Mouse (Mus musculus) layer of hippocampus, adult 11-12 months (tissue): ENCODE results near the gene Thrb.
"Not testable (repeated sequence)": the region's sequence is repeated elsewhere in the genome, so short reads cannot be mapped to it uniquely, and the experiment has no call there.

ENCODE experiments used
- DNase-seq: peaks from one replicate; pipeline ENCODE4 v3.0.0; 2022; ENCODE audit warnings: low spot score

The Thrb gene

GRCm38 (mm10) chr14:17875946-17876345 lies 215.9 kb downstream of the Thrb start:
- DNase-seq, result no peak

DNA sequence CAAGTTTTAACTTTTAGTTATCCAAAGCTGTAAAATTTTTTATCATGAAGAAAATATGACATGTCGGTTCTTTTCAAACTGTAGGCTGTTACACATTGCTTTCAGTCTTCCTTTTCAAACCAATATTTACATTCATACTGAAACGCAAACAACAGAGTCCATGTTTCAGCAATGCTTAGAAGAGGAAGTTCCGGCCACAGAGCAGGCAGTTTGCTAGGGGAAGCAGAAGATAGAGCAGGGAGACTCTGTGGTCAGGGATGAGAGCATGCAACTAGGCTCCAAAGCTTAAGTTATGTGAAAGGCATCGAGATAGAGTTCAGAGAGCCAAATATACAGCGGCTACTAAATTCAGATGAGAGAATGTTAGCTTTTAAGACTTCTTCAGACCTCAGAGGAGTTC lies 219.4 kb downstream of the Thrb start:
- DNase-seq, result no peak

DNA sequence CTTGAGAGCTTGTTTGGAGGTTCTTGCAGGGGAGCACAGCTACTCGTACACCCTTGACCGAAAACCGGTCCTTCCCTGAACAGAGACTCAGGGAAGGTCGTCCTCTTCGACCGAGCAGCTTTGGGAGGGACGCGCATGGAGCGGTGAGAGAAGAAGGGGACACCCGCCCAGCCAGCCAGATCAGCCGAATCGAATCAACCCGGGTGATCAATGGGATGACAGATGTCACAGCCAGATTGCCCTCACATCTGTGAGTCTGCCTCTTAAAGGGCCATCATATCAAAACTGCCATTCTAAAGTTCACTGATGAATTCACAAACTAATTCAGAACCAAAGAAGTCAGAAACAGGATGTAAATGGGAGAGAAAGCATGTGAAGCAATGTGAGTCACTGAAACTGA lies 224.8 kb downstream of the Thrb start:
- no peak for DNase-seq

GRCm38 (mm10) chr14:17885320-17885719 lies 225.3 kb downstream of the Thrb start:
- DNase-seq, result no peak

DNA sequence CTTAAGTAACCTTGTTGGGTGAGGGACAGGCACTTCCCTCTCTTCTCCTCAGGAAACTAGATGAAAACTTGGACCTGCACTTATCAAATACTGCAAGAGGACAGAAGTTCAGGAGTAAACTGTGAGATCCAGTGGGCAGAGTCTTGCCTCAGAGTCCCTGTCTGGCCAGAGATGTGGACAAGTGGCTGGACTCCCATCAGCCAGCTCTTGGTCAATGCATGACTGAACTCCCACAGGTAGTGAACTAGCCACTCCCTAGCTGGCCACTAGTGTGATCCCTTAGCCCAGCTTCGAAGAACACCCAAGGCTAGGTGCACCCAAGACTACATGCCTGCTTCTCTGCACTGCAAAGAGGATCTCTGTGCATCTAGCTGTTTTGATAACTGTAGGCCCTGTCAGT lies 234.7 kb downstream of the Thrb start:
- no peak for DNase-seq

DNA sequence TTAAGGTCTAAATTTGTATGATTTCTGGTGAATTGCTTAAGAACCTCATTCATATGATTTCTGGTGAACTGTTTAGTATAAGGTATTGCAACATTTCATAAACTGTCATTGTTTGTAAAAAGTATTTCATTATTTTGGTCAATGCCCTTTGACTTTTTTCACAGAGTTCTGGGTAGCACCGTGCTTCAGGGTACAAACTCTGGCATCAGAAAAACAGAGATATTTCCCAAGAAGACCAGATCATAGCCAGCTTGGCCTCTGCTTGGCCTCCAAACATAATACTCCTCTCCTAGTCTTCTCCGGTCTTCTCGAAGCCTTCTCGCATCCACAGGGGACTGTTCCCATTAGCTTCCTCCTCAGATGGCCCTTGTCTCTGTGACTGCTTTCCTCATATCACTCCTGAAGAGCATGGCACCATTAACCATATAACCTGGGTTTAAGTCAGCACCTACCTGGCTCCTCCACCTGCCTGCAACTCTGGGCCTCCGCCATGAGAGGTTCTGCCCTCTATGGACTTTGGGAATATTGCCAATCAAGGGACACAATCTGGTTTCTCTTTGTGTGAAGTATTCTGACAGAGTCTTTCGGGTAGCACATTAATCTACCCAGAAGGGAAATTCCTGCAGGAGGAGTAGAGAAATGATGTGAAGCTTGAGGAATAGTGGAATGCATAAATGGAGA lies 239.8 kb downstream of the Thrb start:
- DNase-seq, result no peak

- no peak for DNase-seq
These were observed 240.3 kb downstream of the Thrb start for GRCm38 (mm10) chr14:17900414-17900795.

DNA sequence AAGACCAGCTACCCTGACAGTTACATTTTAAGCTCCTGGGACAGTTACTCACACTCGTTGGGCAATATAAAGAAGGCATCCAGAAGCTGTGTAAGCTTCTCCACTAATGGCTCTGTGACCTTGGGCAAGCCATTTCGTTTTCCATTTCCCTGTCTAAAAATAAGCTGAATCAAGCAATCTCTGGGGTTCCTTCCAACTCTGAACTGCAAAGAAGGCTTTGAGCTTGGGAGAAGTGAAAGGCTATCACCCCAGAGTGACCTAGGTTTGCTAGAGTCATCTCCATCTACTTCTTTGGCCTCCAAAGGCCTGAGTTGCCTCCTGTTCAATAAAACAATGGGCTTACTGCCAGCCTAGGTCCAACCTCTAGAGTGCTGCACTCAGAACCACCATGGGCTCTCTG lies 242.4 kb downstream of the Thrb start:
- DNase-seq, result no peak

- DNase-seq, result no peak
These were observed 243.1 kb downstream of the Thrb start for GRCm38 (mm10) chr14:17903121-17903520.

DNA sequence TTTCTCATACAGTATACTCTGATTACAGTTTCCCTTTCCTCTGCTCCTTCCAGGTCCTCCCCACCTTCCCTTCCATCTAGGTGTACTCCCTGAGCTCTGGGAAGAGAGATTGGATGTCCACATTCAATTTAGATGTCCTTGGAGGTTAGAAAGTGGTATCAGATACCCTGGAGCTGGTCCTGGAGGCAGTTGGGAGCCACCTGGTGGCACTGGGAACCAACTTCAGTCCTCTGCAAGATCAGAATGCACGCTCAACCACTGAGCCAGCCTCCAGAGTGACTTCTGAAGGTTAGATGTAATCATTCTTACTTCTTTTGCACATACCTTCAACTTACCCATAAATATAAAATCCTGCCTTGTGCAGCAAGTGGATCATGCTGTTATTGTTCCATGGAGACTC lies 244.5 kb downstream of the Thrb start:
- DNase-seq, result no peak

DNA sequence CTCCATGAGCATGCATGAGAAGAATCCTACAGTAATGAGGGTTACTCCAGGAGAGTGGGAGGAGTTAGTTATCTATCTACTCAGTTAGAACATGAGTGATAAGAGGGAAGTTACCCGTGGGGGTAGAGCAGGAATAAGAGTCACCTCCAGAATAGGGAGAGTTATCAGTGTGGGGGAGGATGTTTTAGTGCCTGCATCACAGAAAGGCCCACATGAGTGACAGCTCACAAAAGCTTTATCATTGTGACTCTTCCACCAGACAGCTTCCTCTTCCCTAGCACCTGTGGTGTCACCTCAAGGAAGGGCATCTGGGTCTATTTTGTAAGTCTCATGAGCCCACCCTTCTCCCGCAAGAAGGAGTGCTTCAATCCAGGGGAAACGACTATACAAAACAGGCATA lies 245.6 kb downstream of the Thrb start:
- no peak for DNase-seq

DNA sequence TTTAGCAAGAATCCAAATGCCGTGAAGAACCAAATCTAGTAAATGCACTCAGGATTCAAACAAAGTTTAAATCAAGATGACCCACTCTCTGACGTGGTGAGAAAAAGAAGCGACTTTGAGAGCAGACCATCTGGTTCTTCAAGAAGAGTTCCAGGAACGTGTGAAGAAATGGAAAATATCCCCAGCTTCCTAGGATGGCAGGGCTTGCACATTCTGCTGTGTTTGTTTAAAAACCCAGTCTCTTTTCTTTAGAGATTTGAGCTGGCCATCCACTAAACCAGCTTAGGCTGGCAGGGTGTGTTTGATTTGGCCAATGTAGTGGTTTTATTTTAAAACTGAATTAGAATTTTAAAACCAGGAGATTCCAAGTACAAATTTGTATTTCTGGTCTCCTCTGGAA lies 246.9 kb downstream of the Thrb start:
- DNase-seq, result no peak

- DNase-seq, result no peak
These were observed 251.1 kb downstream of the Thrb start for GRCm38 (mm10) chr14:17911157-17911556.

GRCm38 (mm10) chr14:17912573-17913207 lies 252.6 kb downstream of the Thrb start:
- no peak for DNase-seq

DNA sequence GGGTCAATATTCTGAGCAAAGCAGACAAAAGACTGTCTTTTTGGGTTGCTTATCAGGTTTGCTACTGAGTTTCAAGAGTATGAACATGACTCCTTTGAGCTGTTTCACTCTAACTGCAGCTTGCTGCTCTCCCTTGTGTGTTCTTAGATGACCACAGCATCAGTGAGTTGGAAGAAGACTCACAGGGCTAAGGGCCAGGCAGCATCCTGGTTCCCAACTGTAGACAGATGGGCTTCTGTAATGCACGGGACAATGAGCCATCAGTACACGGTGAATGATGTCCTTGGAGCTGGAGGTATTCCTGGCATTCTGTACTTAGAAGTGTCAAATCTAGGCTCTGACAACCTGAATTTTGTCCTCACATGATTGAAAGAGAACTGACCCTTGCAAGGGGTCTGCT lies 255.5 kb downstream of the Thrb start:
- no peak for DNase-seq

- no peak for DNase-seq
These were observed 256.6 kb downstream of the Thrb start for GRCm38 (mm10) chr14:17916651-17917050.

DNA sequence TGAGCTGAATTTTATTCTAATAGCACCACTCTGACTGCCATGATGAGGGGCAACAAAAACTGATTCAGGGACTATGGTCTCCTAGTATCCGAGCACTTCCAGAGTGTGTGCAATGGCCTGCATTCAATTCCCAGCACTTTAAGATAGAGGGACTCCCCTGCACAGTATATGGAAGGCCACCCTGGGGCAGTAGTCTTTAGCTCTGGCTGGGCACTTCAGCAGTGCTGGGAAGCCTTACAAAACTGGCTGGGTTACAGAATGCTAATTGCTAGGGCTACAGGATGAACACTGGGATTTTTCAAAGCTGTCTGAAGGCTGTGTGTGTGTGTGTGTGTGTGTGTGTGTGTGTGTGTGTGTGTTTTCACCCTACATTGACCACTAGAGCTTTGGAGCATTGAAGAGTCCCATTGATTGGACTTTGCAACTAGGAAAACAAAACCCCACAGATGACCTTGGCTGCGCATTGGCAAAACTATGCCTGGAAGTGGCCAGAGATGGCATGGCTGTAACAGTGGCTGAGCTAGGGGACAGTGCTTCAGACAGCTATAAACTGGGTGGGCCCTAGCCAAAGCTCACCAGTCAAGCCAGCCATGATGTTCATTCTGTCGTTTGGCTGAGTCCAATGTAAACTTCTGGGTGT lies 257.2 kb downstream of the Thrb start:
- DNase-seq, result no peak

DNA sequence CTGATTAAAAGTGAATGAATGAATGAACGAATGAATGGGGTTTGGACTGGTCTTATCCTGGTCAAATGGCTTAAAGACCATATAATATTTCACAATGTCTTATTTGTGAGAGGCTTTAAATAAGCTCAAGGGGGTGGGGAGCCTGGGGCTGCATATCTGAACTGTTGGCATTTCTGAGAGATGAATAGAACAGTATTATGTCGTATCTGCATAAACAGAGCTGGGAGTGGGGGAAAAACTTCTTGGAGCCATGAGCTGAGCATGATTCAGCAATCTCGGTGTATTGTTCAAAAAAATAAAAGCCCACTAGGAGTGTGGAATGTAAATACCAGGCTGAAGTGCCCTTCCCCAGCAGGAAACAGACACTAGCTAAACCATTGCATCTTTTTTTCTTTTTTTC lies 257.8 kb downstream of the Thrb start:
- DNase-seq, result no peak

DNA sequence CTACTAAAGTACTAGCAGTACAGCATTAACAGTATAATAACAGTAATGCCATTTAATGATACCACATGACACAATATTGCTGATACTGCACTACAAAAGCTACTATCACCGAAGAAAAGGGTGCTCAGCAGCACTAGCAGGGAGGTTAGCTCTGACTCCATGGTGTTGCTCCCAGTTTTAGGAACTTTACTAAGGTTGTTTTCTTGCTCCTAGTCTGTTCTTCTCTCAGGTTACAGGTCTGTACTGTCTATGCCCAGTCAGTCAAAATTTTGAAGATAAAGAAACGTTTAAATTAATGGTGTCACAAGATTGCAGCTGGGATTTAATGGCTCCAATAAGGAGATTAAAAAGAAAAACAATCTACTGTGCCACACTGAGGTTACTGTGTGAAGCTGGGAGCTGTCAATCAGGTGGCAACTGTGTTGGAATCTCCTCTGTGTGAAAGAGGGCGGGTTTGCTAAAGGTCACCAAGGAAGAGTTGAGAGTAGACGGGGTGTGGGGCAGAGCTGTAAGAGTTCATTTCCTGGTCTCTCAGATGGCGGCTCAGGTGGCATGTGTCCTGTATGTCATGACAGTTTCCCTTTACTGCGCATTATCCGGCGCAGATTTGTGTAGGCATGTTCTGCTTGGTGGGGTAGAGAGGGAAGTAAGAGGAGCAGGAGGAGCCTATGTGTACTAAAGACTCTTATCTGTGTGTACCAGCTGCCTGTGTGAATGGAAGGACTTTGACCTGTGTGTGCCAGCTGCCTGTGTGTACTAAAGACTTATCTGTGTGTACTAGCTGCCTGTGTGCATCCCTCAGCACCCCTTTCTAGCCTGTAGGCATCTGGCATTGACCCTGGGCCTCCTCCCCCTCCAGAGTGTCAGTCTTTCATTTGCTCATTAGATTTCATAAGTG lies 263.0 kb downstream of the Thrb start:
- DNase-seq, result no peak

GRCm38 (mm10) chr14:17927469-17927868 lies 267.4 kb downstream of the Thrb start:
- DNase-seq, result peak; percentile 78

GRCm38 (mm10) chr14:17929585-17929984 lies 269.5 kb downstream of the Thrb start:
- DNase-seq, result no peak

DNA sequence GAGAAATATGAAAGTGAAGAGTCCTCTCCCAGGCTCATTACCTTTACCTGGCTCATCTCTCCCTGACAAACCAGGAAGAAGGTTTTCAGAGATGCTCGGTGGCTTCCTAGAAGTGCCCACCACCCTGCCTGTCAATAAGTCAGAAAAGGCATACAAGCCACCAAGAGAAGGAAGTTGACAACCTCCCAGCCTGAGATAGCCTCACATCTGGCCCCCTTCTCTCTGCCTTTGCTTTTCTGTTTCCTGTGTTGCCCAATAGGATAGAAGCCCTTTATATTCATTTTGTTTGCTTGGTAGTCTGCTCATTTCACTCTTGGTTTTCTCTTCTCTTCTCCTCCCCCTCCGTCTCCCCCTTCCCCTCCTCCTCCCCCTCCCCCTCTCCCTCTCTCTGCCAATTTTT lies 273.4 kb downstream of the Thrb start:
- no peak for DNase-seq

- DNase-seq, result not testable (repeated sequence)
These were observed 274.7 kb downstream of the Thrb start for GRCm38 (mm10) chr14:17934779-17935178.
